Mouse (Mus musculus) erythroblast, embryonic 14.5 days (primary cell): ENCODE data around the gene Rab40c.

Experiments
- GATA1 ChIP-seq: IDR thresholded peaks from 2 replicates; pipeline ENCODE4 v1.6.1; 2012; ENCODE audit warnings: low read length, inconsistent platforms, mixed read lengths
- TAL1 ChIP-seq: IDR thresholded peaks from 3 replicates; pipeline ENCODE4 v1.6.1; 2012; ENCODE audit warnings: low read length, inconsistent platforms, mixed read lengths

- TF ChIP-seq GATA1 (no peak), TAL1 (no peak)
These were observed 15.0 kb upstream of the Rab40c start for GRCm38 (mm10) chr17:25934526-25934925.
